Mouse (Mus musculus): ENCODE results near the gene Nap1l1.
A peak's percentile ranks its signal among the peaks of the same experiment; 100 is the strongest.
"Not testable (repeated sequence)": the region's sequence is repeated elsewhere in the genome, so short reads cannot be mapped to it uniquely, and the experiment has no call there.

Gene Nap1l1

DNA sequence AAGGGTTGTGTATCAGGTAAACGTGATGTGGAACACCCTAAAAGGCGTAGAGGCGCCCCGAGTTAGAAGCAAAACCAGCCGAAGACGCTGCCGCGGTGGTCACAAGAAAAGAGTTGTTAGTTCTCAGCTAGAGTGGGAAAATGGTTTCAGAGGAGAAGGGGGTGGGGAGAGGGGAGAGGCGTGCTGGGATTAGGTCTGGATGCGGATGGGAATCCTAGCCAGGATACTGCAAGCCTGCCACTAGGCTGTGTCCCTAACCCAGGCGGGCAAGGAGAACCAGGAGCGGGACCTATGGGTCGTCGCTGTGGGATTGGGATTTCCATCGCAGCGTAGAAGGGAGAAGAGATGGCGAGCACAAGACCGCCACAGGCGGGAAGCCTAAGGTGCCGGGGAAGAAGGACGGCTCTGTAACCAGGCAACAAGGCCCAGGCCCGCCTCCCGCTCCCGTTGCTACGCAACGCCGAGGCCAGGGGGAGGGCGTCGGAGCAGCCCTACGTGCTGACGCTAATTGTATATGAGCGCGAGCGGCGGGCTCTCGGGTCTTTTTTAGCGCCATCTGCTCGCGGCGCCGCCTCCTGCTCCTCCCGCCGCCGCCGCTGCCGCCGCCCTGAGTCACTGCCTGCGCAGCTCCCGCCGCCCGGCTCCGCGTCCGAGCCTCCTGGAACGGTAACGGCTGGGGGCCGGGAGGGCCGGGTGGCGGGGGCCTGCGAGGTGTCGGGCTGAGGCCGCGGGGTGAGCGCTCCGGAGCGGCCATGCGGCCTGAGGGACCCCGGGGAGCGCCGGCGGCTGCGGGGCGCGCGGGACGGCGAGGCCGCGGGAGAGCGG lies at the start of gene Nap1l1:
Nap1l1 (plus strand) TSS at position 538 of the 825 bp plus-strand sequence.
- peak; percentile 98 to 99 for DNase-seq

DNA sequence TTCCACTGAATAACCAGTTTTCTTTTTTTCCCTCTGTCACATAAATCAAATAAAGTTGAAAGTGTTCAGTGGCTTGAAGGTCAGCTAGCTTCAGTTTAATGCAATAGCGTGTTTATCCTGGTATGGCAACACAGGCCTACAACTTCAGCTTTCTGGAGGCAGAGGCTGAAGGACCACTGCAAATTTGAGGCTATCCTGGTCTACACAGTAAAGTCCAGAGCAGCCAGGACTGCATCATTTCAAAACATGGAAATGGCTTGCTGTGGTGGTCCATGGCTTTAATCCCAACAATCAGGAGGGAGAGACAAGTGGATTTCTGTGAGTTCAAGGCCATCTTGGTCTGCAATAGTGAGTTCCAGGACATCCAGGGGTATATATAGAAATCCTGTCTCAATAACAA lies 46.5 kb upstream of the Nap1l1 start:
- no peak for DNase-seq

DNA sequence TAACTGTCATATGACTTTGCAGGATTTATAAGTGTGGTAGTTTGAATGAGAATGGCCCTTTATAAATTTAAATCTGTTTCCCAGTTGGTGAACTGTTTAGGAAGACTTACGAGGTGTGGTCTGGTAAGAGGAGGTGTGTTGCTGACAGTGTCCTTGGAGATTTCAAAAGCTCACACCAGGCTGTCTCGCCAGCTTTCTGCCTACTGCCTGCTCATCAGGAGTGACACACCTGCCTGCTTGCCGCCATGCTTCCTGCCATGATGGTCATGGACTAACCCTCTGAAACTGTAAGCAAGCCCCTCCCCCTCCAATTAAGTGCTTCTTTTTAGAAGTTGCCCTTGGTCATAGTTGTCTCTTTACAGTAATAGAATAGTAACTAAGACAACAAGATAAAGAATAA lies 39.5 kb upstream of the Nap1l1 start:
- DNase-seq, result no peak

DNA sequence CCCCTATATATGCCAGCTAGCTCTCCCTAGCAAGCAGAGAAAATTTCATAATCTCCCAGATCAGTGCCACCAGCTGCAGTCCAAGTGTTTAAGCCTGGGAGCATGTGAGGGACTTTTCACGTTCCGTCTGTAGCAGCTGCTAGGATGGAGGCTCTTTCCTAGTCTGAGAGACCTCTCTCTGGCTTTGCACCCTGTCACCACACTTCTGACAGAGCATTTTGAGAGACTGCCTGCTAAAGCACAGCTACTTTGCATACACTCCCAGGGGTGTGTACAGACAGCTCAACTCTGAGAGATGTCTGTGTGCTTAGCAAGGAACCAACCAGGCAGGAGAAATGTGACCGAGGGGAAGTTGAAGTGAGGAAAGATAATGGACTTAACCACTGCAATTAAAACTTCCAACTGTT lies 32.0 kb upstream of the Nap1l1 start:
- DNase-seq, result no peak

DNA sequence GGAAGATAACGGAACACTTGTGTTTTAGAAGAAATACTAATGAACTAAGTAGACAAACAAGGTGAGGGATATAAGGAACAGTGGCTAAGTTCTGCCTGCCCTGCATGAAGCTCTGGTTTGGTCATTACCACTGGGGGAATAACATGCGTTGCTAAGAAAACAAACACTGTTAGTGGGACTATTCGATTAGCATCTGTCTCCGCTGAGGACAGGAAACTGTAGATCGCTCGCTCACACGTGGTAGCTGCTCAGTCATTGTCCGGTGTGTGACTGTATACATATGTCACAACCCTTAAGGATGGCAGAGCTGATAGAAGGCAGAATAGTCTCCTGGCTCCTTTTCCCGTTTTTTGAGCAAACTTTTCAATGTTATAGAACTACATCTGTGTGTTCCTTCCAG lies 28.8 kb upstream of the Nap1l1 start:
- DNase-seq, result no peak

DNA sequence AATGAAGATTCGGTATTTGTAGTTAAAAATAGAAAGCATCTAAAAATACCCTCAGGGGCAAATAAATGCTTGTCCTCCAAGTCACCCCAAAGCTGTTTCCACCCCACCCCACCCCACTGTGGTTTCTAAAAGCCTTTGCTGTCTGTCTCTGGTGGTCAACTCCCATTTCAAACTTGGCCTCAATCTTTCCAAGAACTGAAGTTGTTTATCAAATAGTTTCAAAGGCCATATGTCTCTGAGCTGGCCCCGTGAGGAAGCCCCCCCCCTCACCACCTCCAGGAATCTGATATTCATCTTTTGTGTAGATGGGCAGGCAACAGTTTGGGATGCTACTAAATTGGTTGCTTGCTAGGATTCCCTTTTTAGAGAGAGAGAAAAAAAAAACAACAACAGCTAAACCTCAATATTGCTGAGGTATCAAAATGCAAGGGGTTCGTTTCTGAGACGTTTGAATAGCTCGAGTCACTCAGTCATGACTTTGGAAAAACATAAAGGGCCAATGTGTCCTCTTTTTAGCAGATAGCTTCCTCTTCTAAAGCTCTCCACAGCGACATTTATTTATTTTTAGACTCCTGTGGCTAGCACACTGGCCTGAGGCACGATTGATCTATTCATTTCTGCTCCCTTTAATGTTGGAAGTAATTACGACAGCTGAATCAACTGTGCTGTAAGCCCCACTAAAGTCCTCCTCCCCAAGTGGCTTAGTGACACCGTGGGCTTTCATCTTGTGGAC lies 26.9 kb upstream of the Nap1l1 start:
- DNase-seq, result no peak

DNA sequence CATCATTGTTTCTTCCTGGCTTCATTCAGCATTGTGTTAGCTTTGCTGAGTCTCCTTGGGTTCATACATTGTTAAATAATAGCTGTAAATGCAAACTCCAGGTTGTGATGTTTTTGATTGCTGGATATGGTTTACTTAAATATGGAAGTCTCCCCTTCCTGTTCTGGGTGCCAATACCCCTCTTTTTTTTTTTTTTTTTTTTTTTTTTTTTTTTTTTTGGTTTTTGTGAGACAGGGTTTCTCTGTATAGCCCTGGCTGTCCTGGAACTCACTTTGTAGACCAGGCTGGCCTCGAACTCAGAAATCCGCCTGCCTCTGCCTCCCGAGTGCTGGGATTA lies 26.4 kb upstream of the Nap1l1 start:
- not testable (repeated sequence) for DNase-seq

DNA sequence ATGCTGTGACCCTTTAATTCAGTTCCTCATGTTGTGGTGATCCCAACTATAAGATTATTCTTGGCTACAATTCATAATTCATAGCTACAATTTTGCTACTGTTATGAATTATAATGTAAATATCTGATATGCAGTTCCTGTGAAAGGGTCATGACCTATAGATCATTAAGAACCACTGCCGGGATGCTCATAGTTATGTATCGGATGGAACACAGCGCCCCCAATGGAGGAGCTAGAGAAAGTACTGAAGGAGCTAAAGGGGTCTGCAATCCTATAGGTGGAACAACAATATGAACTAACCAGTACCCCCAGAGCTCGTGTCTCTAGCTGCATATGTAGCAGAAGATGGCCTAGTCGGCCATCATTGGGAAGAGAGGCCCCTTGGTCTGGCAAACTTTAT lies 23.4 kb upstream of the Nap1l1 start:
- DNase-seq, result peak in 1 of 2 experiments; percentile 17

DNA sequence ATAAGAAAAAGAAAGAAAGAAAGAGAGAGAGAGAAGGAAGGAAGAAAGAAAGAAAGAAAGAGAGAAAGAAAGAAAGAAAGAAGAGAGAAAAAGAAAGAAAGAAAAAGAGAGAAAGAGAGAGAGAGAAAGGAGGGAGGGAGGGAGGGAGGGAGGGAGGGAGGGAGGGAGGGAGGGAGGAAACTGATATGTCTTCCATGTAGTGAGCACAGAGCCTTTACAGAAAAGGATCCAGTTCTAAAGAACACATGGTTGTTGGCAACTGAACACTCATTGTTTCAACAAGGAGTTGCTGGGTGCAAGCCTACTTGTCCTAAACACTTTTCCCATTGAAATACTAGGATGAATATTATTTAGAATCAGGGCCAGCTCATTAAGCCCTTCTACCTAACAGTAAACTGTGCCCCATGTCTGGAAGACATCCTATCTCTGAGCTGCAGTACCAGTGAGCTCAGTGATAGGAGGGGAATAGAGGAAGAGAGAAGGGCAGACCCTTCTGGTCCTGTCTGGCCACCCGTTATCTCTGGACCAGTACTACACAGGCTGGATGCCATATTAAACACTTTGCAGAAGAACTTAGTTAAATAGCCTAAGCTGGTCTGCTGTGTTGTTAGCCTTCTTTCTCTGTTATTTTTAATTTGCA lies 21.2 kb upstream of the Nap1l1 start:
- no peak for DNase-seq

DNA sequence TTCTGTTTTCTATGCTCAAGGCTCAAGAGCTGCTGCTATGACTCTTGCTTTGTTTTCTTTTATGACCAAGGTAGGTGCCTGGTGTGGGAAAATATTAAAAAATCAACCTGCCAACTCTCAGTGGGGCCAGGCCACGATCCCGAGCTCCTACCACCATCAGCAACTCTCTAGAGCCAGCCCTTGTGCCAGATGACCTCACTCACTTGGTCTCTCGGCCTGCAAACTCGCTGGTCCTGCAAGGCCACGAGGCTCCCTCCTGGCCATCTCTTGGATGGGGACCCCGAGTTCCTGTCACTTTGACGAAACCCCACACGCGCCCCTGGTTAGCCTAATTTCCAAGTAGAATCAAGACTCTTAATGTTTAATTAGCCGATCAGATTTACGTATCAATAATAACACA lies 20.6 kb upstream of the Nap1l1 start:
- DNase-seq, result no peak

DNA sequence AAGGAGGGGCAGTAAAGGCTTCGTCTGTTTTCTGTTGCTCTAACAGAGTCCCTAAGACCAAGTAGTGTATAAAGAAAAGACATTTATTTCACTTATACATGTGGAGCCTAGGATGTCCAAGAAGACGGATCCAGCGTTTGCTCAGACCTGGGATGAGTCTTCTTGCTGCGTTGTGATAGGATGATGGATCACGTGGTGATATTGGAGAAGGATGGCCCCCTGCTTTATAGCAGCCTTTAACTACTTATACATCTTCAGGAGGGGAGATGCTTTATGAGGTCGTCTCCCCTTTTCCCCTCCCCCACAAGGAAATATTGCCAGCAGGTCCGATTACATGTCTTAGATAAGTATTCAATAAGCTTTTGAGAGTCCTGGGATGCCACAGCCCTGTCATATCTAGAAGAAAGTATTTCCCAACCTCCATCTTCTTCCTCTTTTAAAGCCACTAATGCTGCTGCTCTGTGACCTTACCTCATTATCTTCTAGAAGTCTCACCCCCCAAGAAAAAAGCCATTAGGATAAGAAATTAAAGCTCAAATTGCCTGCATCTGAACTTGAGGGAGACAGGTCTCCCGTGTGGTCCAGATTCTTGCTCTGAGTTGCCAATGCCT lies 18.2 kb upstream of the Nap1l1 start:
- DNase-seq, result no peak

DNA sequence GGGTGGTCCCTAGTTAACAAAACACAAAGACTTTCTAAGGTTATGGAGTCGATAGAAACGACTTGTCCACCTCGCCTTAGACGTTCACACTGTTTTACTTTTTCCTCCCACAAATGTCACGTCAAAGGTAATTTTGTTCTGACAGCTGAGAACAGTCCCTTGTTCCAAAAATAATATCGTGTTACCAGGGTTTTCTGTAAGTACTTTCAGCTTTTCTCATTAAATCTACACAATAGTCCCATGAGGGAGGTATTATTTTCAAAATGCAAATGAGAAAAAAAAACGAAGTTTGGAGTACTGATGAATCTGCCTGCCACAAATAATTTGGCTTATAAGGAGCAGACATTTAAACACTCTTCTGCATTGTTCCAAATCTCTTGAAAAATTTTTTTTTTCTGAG lies 14.9 kb upstream of the Nap1l1 start:
- DNase-seq, result no peak

DNA sequence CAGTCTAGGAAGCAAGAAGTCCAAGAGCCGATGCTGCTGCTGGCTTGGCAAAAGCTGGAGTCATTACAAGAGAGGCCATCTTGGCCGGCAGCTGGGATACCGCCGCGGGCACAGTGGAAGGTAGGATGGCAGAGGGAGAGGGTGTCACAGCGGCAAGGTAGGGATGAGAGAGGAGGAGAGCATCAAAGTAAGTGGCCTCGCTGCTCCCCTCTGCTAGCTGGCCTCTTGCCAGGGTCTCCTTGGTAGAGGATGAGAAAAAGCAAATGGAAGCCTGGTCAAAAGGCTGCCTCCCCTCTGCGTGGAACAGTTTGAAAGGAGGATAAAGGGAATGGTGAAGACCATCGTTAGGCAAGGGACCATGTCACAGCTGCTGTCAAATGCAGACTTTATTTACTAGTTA lies 14.0 kb upstream of the Nap1l1 start:
- no peak for DNase-seq

DNA sequence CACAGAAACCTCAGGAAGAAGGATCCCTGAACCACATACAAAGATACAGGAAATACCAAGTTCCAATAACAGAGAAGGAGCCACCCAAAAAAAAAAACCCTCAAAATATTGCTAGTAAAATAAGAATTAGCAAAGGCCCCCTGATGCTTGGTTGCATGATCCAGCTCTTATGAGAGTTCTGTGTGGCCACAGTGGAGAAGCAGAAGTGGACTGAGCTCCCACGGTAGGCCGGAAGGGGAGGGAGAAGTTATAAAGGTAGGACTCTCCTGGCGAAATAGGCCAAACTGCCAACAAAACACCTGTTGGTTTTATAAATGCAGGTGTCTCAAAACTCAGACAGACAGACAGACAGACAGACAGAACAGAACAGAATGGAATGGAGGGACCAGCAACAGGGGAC lies 13.1 kb upstream of the Nap1l1 start:
- DNase-seq, result no peak

DNA sequence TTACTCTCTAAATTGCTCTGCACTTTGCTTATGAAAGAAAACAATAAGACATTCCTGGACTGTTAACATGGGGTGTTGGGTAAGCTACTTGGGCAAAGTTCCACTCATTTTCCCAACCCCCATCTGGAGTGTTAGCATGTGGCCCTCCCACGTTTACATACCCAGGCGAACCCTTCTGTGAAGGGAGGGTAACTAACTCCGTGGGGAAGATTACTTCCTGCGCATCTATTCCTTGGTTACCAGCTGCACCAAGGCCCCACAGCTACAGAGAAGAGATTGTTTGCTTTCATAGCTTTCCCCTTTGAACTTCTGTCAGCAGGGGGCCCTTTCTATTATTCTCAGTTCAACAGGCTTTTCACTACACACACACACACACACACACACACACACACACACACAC lies 12.6 kb upstream of the Nap1l1 start:
- no peak for DNase-seq

DNA sequence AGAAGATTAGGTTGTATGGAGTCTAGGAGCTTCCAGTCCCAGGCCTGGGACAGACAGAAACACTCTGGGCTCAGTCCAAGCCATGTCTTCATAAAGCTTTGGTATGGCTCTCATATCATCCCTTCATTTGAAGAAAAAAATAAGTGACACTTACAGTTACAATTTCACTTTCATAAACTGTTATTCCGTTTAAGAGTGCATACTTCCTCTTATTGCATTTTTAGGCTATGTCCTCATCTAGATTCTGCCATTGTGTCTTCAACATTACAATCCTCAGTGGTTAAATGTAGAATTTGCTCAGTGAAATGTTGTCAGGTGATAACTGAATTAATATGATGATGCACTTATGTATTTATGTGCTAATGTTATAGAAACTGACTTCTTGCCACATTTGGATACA lies 8.2 kb upstream of the Nap1l1 start:
- no peak for DNase-seq

DNA sequence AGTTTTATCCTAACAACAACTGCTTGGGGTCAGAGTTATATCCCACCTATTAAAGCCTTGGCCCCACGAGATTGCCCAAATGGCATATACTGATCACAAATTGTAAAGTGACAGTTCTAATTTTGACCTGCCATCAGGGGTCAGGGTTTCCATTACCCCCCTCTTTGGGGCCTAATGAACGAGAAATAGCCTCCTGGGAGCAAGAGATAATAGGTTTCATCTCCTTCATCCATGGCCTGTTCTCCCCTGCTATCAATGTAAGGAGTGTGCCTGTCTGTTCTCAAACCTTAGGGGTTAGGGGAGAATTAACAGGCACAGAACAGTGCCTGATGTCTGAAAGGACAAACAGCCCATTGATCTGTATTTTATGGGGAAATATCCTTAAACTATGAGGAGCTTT lies 7.6 kb upstream of the Nap1l1 start:
- DNase-seq, result no peak

DNA sequence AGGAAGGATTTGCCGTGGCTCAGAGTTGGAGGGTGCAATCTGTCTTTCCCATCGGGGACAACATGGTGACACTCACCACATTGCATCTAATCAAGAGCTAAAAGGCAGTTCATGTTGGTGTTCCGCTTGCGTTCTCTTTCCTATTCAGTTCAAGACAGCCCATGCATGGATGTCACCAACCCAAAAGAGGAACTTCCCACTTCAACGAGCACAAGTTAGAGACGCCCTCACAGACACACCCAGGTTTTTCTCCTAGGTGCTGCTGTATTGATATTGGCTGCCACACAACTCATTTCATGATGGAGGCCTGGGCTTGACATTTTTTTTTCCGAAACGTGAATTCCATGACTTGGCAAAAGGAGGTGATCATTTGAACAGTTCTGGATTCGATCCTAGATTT lies 1.9 kb upstream of the Nap1l1 start:
- no peak for DNase-seq

DNA sequence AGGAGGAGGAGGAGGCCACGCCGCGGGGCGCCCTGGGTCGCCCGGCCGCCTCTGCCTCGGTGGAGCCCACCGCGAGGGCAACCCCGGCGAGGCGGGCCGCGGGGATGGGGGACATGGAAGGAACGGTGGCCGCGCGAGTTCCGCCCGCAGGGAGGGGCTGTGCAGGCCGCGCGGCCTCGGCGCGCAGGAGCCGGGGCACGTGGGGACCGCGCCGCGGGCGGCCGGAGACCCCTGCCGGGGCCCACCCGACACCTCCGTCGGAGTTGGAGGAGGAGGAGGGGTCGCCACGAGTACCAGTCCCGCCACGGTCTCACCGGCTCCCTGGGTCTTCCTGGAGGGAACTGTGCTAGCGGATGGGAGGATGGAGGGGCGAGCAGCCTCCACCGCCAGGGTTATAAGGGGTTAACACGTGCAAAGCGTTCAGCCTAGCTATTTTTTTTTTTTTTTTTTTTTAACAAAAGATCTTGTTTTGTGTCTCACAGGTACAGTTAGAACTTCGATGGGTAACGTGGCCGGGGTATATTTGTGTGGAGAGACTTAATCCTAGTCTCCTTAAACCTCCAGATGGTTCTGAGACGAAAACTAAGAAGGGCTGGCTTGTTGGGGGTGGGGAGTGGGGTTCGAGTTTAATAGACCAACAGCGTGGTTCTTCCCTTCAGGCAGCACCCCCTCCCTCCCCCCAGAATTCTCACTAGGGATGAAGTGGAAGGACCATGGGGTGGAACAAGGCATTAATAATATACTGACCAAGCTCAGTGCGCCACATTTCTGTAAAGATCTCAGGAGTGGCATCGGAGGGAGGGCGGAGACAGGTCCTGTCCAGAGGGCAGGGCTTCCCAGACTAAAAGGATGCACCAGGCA lies 718 bp downstream of the Nap1l1 start:
- peak; percentile 63 to 73 for DNase-seq

DNA sequence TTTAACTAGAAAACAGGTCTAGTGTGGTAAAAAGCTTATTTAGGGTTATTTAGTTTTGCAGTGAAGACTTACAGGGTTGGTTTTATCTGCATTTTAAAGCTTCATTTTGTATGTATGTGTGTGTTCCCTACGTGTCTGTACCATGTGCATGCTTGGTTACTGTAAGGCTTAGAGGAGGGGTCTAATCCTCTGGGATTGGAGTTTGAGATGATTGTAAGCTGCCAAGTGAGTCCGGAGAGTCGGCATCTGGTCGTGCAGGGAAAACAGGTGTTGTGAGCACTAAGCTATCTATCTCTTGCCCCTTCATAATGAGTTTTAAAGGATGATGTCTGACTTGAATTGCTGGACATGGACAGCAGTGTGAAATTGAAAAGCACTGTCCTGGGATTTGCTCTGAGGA lies 3.3 kb downstream of the Nap1l1 start:
- no peak for DNase-seq

DNA sequence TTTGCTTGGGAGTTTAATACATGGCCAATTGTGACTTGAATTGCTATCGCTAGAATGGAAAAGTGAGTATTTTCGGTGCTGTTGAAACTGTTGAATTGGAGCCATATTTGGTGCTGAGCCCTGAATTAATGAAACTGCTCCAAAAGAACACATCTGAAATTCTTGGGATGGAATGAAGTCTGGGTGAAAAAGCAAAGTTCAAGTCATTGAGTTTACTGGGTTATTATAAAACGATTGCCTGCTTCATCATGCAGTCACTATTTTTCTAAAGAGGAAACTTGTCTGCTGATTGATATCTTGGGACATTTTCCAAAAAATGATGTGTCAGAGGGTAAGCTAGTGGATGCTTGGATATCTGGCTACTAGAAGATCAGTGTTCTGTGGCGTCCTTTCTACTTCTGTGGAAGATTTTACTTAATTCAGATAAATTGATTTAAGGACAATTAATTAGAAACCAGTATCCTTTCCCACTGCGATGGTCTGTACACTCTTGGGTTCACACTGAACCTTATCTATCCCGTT lies 4.0 kb downstream of the Nap1l1 start:
- no peak for DNase-seq

DNA sequence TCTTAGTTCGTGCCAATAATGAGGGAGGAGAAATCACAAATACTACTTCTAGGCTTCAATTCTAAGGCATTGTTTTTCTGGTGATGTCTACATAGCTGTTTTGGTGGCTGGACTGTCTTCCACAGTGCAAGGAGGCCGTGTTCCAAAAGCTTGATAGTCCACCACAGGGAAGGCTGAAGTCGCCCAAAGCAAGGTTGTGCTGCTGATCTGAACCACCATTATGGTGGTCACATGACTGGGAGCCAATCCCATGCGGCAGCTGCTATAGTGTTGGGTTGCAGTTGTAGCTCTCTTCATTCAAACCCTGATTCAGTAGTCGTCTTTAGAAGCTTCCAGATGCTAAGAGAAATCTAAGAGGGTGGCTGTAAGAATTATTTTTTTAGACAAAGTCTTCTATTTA lies 6.6 kb downstream of the Nap1l1 start:
- DNase-seq, result no peak

Data from thymus, postnatal 36 days (tissue).